Mouse (Mus musculus) kidney, adult 2 months (tissue): Measurements from ENCODE around the gene Slc6a9. TPM values are rescaled to one million over a fixed set of nuclear protein-coding genes. Genes with fewer than 3 reads are reported as not detected.

ENCODE experiments used
- DNase-seq: peaks from one replicate; pipeline ENCODE4 v3.0.0; 2021
- H3K27ac ChIP-seq: fragments of 200-500 bp; 2 replicates; pipeline ENCODE4 v1.5.1; 2012; ENCODE audit warnings: low read depth, low read length, control low read depth, inconsistent platforms; ENCODE audit not compliant: insufficient read depth
- H3K27me3 ChIP-seq: fragments of 200-500 bp; replicated peaks from 2 replicates; pipeline ENCODE4 v1.6.1; 2012; ENCODE audit warnings: mild to moderate bottlenecking, moderate library complexity, low read length, inconsistent platforms; ENCODE audit not compliant: control insufficient read depth, insufficient read depth
- H3K36me3 ChIP-seq: fragments of 200-500 bp; 2 replicates; pipeline ENCODE4 v1.6.1; 2012; ENCODE audit warnings: mild to moderate bottlenecking, moderate library complexity, low read length, inconsistent platforms; ENCODE audit not compliant: control insufficient read depth, insufficient read depth
- H3K4me1 ChIP-seq: fragments of 200-500 bp; 2 replicates; pipeline ENCODE4 v1.6.1; 2011; ENCODE audit warnings: low read length; ENCODE audit not compliant: control insufficient read depth, insufficient read depth
- H3K4me3 ChIP-seq: fragments of 200-500 bp; 2 replicates; pipeline ENCODE4 v1.5.1; 2011; ENCODE audit warnings: mild to moderate bottlenecking, low read depth, low read length, control low read depth; ENCODE audit not compliant: insufficient read depth
- CTCF ChIP-seq: fragments of 200-500 bp; conservative IDR thresholded peaks from 2 replicates; pipeline ENCODE4 v1.5.1; 2011; ENCODE audit warnings: low read depth, mild to moderate bottlenecking, control low read depth, low read length, moderate library complexity, mixed read lengths; ENCODE audit not compliant: insufficient read depth, insufficient read length
- POLR2A ChIP-seq: fragments of 200-500 bp; IDR thresholded peaks from one replicate; pipeline ENCODE4 v1.6.1; 2011; ENCODE audit warnings: low read depth, low read length, control low read depth
- WGBS: fragments of 180-500 bp; shearing (Covaris S2); methylation state at CpG from one replicate; pipeline ENCODE4 v1.1.7; 2018; 5-methylcytosine and 5-hydroxymethylcytosine counted together
- polyA plus RNA-seq: library from polyadenylated mRNA; depleted of rRNA; stranded (reverse); fragments of >200 nt; gene quantifications from 2 replicates; pipeline ENCODE4 v1.2.3, GENCODE M21; 2012

Gene Slc6a9
- polyA plus RNA-seq, 1 experiment = 19.2 TPM

GRCm38 (mm10) chr4:117840821-117841220 lies 6.5 kb downstream of the Slc6a9 start:
- Histone ChIP-seq H3K27me3 (no peaks in the 10 kb centered on the region), H3K36me3 (no peaks in the 10 kb centered on the region), H3K4me1 (peaks cover 19% of the 10 kb centered on the region; the same call in 1 of the 2 replicates), H3K27ac (no peak overlapping the region), H3K4me3 (no peak overlapping the region)
- TF ChIP-seq CTCF = no peak
- TF ChIP-seq POLR2A = no peak
- 99% methylated on average over 5 of the region's 5 CpGs for WGBS
- no peak for DNase-seq

- 43% methylated on average over 3 of the region's 3 CpGs for WGBS
- H3K27me3 ChIP-seq = no peaks in the 10 kb centered on the region
- H3K36me3 ChIP-seq = no peaks in the 10 kb centered on the region
- no peak overlapping the region for H3K4me3 ChIP-seq
- no peak for TF ChIP-seq POLR2A
- no peak for TF ChIP-seq CTCF
- H3K27ac ChIP-seq = no peak overlapping the region
- peak; percentile 86 for DNase-seq
- H3K4me1 ChIP-seq = peaks cover 19% of the 10 kb centered on the region; the same call in 1 of the 2 replicates
Observed at GRCm38 (mm10) chr4:117841566-117841965, 7.3 kb downstream of the Slc6a9 start.

DNA sequence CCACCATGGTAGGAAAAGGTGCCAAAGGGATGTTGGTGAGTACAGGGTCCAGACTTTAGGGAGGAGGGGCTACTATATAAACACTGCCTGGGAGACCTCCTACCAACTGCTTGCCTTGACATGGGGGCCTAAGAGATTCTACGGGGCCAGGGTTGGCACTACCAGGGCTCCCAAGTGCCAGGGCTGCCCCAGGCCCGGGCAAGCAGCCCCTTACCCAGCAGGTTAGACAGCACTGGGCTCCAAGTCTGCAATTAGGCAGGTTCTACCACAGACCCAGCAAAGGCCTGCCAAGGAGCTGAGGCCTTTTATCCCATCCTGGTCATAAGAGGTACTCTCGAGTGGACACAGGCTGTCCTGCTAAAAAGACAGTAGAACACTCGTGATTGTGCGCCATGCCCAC lies 8.8 kb downstream of the Slc6a9 start:
- 96% methylated on average over 5 of the region's 5 CpGs for WGBS
- Histone ChIP-seq H3K27ac (no peak overlapping the region), H3K36me3 (no peaks in the 10 kb centered on the region), H3K27me3 (no peaks in the 10 kb centered on the region), H3K4me1 (peaks cover 17% of the 10 kb centered on the region; the same call in 1 of the 2 replicates), H3K4me3 (no peak overlapping the region)
- DNase-seq = no peak
- TF ChIP-seq POLR2A (no peak), CTCF (no peak)

GRCm38 (mm10) chr4:117844467-117844866 lies 10.2 kb downstream of the Slc6a9 start:
- DNase-seq = no peak
- 76% methylated on average over 5 of the region's 5 CpGs for WGBS
- H3K4me1 ChIP-seq = peaks cover 17% of the 10 kb centered on the region; the same call in 1 of the 2 replicates
- no peak overlapping the region for H3K27ac ChIP-seq
- no peak overlapping the region for H3K4me3 ChIP-seq
- no peaks in the 10 kb centered on the region for H3K27me3 ChIP-seq
- H3K36me3 ChIP-seq = no peaks in the 10 kb centered on the region
- TF ChIP-seq POLR2A (no peak), CTCF (no peak)

- DNase-seq = peak; percentile 36
- H3K27ac ChIP-seq = no peak overlapping the region
- TF ChIP-seq POLR2A (no peak), CTCF (no peak)
- no peak overlapping the region for H3K4me3 ChIP-seq
- H3K36me3 ChIP-seq = no peaks in the 10 kb centered on the region
- H3K27me3 ChIP-seq = no peaks in the 10 kb centered on the region
- 66% methylated on average over 11 of the region's 11 CpGs for WGBS
- peaks cover 8% of the 10 kb centered on the region; the same call in 1 of the 2 replicates for H3K4me1 ChIP-seq
Observed at GRCm38 (mm10) chr4:117845316-117845715, 11.0 kb downstream of the Slc6a9 start.

- Histone ChIP-seq H3K4me3 (no peak overlapping the region), H3K4me1 (no peaks in the 10 kb centered on the region; the same call in 1 of the 2 replicates), H3K36me3 (no peaks in the 10 kb centered on the region), H3K27ac (no peak overlapping the region), H3K27me3 (no peaks in the 10 kb centered on the region)
- DNase-seq = no peak
- TF ChIP-seq CTCF = no peak
- no peak for TF ChIP-seq POLR2A
- 97% methylated on average over 4 of the region's 4 CpGs for WGBS
Observed at GRCm38 (mm10) chr4:117846261-117846660, 12.0 kb downstream of the Slc6a9 start.

DNA sequence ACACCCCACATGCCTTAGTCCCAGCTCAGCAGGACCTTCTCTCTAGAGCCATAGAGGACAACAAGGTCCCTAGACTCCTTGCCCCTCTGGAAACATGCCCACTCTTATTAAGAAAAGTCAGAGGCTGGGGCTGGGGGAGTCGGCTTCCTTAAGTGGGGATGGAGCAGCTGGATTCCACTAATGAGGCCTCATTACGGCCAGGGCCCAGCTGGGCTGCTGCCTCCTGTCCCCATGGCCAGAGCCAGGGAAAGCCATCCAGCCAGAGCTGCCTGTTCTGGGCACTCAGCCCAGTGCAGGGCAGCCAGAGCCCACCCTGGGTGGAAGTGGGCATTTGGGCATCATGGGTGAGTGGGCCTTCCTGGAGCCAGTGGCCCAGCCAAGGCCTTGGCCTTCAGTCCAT lies 12.7 kb downstream of the Slc6a9 start:
- Histone ChIP-seq H3K27ac (no peak overlapping the region), H3K4me3 (no peak overlapping the region), H3K4me1 (no peaks in the 10 kb centered on the region; the same call in 1 of the 2 replicates), H3K27me3 (no peaks in the 10 kb centered on the region), H3K36me3 (no peaks in the 10 kb centered on the region)
- no peak for DNase-seq
- WGBS = 70% methylated on average over 2 of the region's 2 CpGs
- TF ChIP-seq POLR2A (no peak), CTCF (no peak)
